Mouse (Mus musculus) B cell, adult 67 days (primary cell): ENCODE results near the gene Lsamp. TPM values are rescaled to one million over a fixed set of nuclear protein-coding genes. Genes with fewer than 3 reads are reported as not detected.

Experiments used
- total RNA-seq, 2 experiments: library from RNA; stranded (reverse); gene quantifications; 4 replicates each; pipeline ENCODE4 v1.2.4; 2023

Gene Lsamp
- total RNA-seq: not detected

GRCm38 (mm10) chr16:39984205-39984634, at the start of gene Lsamp:
Gene Lsamp, plus strand, starts transcription at chr16:39984361.

